Mouse (Mus musculus): ENCODE measurements around the gene Pdlim7. TPM values are rescaled to one million over a fixed set of nuclear protein-coding genes. Genes with fewer than 3 reads are reported as not detected.
A peak's percentile ranks its signal among the peaks of the same experiment; 100 is the strongest.

Gene Pdlim7
- 140 and 156 TPM in 2 replicates for polyA plus RNA-seq (2016; fragmentation: Nextera tagmentation; extraction: Ambion mirVana)

DNA sequence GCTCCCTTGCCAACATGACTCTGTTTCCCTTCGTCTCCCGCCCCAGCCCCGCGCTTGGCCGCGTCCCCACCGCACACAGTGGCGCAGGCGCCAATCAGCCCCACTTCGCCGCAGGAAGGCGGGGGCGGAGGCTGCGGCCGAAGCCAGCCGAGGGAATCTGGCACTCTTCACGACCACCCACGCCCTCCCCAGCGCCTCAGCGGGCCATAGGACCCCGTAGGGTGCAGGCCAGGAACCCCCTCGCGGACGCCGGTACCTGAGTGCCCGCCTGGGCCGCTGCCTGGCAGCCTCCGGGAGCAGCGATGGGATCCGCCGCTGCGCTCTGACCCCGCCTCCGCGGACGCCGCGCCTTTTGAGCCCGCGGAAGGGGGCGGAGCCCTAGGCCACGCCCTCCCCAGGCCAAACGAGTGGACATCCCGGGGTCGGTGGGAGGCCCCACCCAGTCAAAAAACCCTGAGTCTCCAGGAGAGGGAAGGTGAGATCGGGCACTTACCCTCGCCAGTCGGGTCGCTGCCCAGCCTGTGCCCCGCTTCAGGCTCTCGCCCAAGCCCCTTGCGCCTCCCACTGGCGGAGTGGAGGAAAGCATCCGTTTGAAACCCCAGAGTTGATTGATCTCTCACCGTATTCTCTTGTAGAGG lies at the start of gene Pdlim7:
Pdlim7 (minus strand) TSS at position 566 of the 638 bp plus-strand sequence.
- Histone ChIP-seq H3K27me3 (peaks cover 13% of the 10 kb centered on the region; the same call in 1 of the 2 replicates), H3K4me2 (replicated peaks) (peak within 1 kb of the TSS; percentile 79), H3K36me3 (peaks cover 12% of the 10 kb centered on the region), H3K27ac (replicated peaks) (peak within 1 kb of the TSS; percentile 72), H3K9ac (replicated peaks) (peak within 1 kb of the TSS; percentile 83), H3K4me1 (peaks cover 26% of the 10 kb centered on the region), H3K9me3 (no peaks in the 10 kb centered on the region), H3K4me3 (peak within 1 kb of the TSS; percentile 78)
- under 1% methylated on average over 53 of the region's 55 CpGs for WGBS
- ATAC-seq (ENCODE audit: low FRiP score, low read depth), result peak; percentile 71

DNA sequence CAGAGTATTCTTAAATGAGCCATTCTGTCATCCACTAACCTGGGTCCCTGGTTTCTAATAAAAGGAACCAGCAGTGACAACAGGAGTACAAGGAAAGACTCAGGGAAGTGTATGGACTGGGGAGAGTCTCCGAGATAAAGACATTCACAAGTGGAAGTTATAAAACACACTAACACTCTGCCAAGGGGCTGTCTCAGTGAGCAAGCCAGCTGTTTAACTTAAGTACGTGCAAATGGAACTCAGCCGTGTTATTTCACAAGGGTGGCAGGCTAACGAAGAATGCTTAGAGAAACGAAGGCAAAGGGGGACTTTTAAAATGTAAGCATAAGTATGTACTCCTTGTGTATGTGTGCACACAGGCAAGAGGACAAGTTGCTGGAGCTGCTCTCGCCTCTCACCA lies 44.0 kb upstream of the Pdlim7 start:
- H3K4me2 ChIP-seq (replicated peaks), result no peak overlapping the region
- peaks cover 42% of the 10 kb centered on the region for H3K36me3 ChIP-seq
- no peaks in the 10 kb centered on the region for H3K27me3 ChIP-seq
- H3K9ac ChIP-seq (replicated peaks), result no peak overlapping the region
- H3K4me3 ChIP-seq, result no peak overlapping the region
- H3K27ac ChIP-seq (replicated peaks), result no peak overlapping the region
- WGBS, result 96% methylated on average over 6 of the region's 6 CpGs
- no peaks in the 10 kb centered on the region for H3K9me3 ChIP-seq
- ATAC-seq (ENCODE audit: low FRiP score, low read depth), result no peak
- H3K4me1 ChIP-seq, result no peaks in the 10 kb centered on the region

DNA sequence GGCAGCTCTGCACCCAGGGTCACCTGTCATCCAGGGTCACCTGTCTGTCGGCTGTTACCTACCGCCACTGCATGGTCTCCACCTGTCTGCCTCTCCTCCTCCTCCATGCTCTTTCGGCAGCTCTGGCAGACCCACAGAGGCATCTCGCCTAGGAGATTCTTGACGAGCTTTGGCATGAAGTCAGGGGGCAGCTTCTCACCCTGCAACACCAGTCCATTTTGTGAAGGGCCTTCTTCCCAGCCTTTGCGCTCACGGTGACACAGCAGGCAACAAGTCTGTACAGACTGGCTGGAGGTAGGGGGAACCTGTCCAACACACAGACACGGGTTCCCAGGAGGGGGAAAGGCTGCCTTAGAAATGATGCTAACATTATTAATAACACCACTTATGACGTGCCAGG lies 42.4 kb upstream of the Pdlim7 start:
- no peaks in the 10 kb centered on the region for H3K9me3 ChIP-seq
- 95% methylated on average over 9 of the region's 9 CpGs for WGBS
- H3K36me3 ChIP-seq, result peaks cover 51% of the 10 kb centered on the region
- H3K4me3 ChIP-seq, result no peak overlapping the region
- H3K4me2 ChIP-seq (replicated peaks), result no peak overlapping the region
- H3K27ac ChIP-seq (replicated peaks), result no peak overlapping the region
- H3K4me1 ChIP-seq, result no peaks in the 10 kb centered on the region
- no peaks in the 10 kb centered on the region for H3K27me3 ChIP-seq
- no peak overlapping the region for H3K9ac ChIP-seq (replicated peaks)
- no peak for ATAC-seq (ENCODE audit: low FRiP score, low read depth)

DNA sequence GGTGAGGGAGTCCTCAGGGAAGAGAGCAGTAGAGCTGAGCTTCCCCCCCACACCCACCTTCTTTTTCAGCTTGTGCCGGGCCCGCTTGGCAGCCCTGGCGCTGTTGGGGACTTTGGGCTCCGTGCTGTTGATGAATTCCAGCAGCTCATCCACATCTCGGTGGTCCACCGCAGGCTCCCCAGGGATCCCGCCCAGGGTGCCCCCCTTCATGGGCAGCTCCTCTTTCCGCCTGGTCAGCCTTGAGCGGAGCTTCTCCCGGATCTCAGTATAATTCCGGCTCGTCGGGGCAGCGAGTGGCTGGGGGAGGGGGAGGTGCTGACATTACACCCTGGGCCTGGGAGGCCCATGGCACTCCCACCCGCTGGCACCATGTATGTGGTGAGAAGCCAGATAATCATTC lies 35.6 kb upstream of the Pdlim7 start:
- WGBS, result 93% methylated on average over 15 of the region's 15 CpGs
- ATAC-seq (ENCODE audit: low FRiP score, low read depth), result no peak
- H3K9me3 ChIP-seq, result no peaks in the 10 kb centered on the region
- H3K36me3 ChIP-seq, result peaks cover 98% of the 10 kb centered on the region
- H3K4me2 ChIP-seq (replicated peaks), result no peak overlapping the region
- H3K9ac ChIP-seq (replicated peaks), result no peak overlapping the region
- no peaks in the 10 kb centered on the region for H3K4me1 ChIP-seq
- H3K4me3 ChIP-seq, result no peak overlapping the region
- no peak overlapping the region for H3K27ac ChIP-seq (replicated peaks)
- H3K27me3 ChIP-seq, result no peaks in the 10 kb centered on the region

DNA sequence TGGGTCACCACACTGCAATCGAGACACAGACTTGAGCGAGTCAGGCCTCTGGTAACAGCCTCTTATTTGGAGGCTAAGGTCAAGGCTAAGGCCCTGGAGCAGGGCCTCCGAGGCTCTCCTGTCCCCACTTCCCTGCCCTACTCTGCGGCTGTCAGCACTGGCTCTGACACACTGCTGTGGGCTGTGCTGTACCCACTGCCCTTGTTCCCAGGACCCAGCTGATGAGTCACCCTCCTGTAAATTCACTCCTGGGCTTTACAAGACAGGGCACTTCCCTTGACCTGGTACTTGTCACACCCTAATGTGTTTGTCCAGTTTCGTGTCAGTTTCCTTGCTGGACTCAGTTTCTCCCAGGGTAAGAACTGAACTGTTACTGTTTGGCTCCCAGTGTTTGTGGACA lies 35.0 kb upstream of the Pdlim7 start:
- Histone ChIP-seq H3K9ac (replicated peaks) (no peak overlapping the region), H3K27ac (replicated peaks) (no peak overlapping the region), H3K27me3 (no peaks in the 10 kb centered on the region), H3K36me3 (peaks cover 98% of the 10 kb centered on the region), H3K9me3 (no peaks in the 10 kb centered on the region), H3K4me3 (no peak overlapping the region), H3K4me1 (no peaks in the 10 kb centered on the region), H3K4me2 (replicated peaks) (no peak overlapping the region)
- ATAC-seq (ENCODE audit: low FRiP score, low read depth), result no peak
- 95% methylated on average over 5 of the region's 5 CpGs for WGBS

DNA sequence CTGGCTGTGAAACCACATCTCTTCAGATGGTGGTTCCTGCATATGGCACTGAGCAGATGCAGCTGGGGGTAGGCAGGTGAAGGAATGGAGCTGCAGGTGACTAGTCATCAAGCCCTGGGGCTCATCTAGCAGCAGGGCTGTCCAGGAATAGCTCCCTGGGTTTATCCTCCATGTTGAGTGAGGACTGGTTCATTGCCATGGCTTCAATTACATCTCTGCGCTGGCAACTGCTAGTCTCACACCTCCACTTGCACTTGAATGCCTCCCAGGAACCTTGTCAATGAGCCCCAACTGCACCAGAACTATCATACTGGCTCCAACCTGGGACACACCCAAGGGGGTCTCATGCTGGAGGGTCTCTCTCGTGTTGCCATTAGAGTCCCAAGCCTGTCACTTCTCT lies 34.4 kb upstream of the Pdlim7 start:
- peaks cover 98% of the 10 kb centered on the region for H3K36me3 ChIP-seq
- no peak overlapping the region for H3K4me3 ChIP-seq
- 98% methylated on average over 2 of the region's 2 CpGs for WGBS
- no peak overlapping the region for H3K27ac ChIP-seq (replicated peaks)
- no peaks in the 10 kb centered on the region for H3K27me3 ChIP-seq
- no peaks in the 10 kb centered on the region for H3K4me1 ChIP-seq
- H3K9ac ChIP-seq (replicated peaks), result no peak overlapping the region
- H3K9me3 ChIP-seq, result no peaks in the 10 kb centered on the region
- no peak overlapping the region for H3K4me2 ChIP-seq (replicated peaks)
- no peak for ATAC-seq (ENCODE audit: low FRiP score, low read depth)

DNA sequence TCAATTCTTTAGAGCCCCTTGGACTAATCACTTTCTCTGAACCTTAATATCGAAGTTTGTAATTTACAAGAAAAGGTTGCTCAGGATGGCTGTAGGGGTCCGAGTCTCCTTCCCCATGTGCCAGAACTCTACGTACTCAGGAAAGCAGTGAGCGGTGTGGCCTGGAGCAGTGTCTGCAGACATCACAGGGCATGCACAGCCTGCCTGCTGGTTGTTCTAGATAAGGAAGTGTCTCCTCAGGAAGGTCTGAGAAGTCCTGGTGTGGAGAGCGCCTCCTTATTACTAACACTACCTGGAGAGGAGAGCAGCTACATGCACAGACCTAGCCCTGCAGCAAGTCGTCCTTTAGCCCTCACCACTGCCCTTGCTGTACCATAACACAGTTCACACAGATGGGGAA lies 31.3 kb upstream of the Pdlim7 start:
- no peak for ATAC-seq (ENCODE audit: low FRiP score, low read depth)
- no peak overlapping the region for H3K4me2 ChIP-seq (replicated peaks)
- no peaks in the 10 kb centered on the region for H3K27me3 ChIP-seq
- 93% methylated on average over 6 of the region's 6 CpGs for WGBS
- peaks cover 100% of the 10 kb centered on the region for H3K36me3 ChIP-seq
- no peak overlapping the region for H3K9ac ChIP-seq (replicated peaks)
- H3K4me1 ChIP-seq, result no peaks in the 10 kb centered on the region
- no peaks in the 10 kb centered on the region for H3K9me3 ChIP-seq
- H3K4me3 ChIP-seq, result no peak overlapping the region
- no peak overlapping the region for H3K27ac ChIP-seq (replicated peaks)

DNA sequence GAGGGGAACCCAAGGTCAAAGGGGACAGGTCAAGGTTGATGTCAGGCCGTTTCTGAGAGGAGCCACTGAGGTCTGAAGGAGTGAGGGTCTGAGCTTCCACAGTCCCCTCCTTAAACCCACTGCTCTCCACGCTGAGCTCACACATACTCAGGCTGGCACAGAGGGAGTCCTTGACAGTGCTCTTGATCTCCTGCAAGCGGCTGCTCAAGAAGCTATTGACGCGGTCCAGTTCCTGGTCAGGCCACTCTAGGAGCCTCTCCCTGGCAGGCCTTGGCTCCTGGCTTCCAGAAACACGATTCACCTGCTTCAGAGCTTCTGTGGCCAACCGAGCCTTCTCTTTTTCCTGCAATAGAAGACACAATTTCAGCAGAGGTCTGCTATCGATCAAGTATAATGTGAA lies 30.0 kb upstream of the Pdlim7 start:
- ATAC-seq (ENCODE audit: low FRiP score, low read depth), result no peak
- Histone ChIP-seq H3K27ac (replicated peaks) (no peak overlapping the region), H3K4me1 (no peaks in the 10 kb centered on the region), H3K4me3 (no peak overlapping the region), H3K4me2 (replicated peaks) (no peak overlapping the region), H3K9me3 (no peaks in the 10 kb centered on the region), H3K36me3 (peaks cover 100% of the 10 kb centered on the region), H3K9ac (replicated peaks) (no peak overlapping the region), H3K27me3 (no peaks in the 10 kb centered on the region)
- 92% methylated on average over 8 of the region's 8 CpGs for WGBS

DNA sequence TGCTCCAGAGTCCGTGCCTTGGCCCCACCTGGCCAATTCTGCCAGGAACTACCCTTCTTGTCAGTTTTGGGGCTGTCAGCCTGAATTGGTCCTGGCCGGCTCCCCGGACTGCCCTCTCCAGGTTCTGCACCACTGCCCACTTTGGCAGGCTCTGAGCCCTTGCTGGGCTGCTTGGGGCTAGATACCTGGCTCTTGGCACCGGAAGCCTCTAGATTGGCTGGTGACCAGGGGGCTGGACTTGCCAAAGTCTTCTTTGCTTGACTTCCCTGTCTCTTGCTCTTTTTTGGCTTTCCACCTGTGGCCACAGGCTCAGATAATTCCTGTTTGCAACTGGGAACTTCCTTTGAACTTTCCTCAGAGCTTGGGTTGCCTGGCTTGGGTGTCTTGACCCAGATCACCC lies 29.4 kb upstream of the Pdlim7 start:
- Histone ChIP-seq H3K27me3 (no peaks in the 10 kb centered on the region), H3K4me2 (replicated peaks) (no peak overlapping the region), H3K9ac (replicated peaks) (no peak overlapping the region), H3K4me3 (no peak overlapping the region), H3K27ac (replicated peaks) (no peak overlapping the region), H3K9me3 (no peaks in the 10 kb centered on the region), H3K4me1 (no peaks in the 10 kb centered on the region), H3K36me3 (peaks cover 100% of the 10 kb centered on the region)
- no peak for ATAC-seq (ENCODE audit: low FRiP score, low read depth)
- WGBS, result 97% methylated on average over 4 of the region's 4 CpGs

DNA sequence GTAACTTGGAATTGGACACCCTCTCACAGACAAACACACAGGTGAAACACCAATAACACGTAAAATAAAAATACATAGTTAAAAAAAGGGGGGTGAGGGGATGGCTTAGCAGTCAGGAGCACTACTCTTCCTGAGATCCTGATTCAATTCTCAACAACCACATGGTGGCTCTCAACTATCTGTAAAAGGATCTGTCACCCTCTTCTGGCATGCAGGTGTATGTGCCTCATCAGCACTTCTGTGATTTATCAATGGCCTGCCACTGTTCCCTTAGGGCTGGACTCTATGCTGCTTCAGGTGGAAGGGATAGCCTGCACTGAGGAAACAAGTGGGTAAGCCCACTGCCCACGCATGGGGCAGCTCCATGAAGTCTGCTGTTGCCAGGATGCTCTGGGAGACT lies 27.5 kb upstream of the Pdlim7 start:
- no peaks in the 10 kb centered on the region for H3K9me3 ChIP-seq
- no peak for ATAC-seq (ENCODE audit: low FRiP score, low read depth)
- H3K4me1 ChIP-seq, result peaks cover 4% of the 10 kb centered on the region; the same call in 1 of the 2 replicates
- H3K36me3 ChIP-seq, result peaks cover 87% of the 10 kb centered on the region
- no peak overlapping the region for H3K4me3 ChIP-seq
- no peak overlapping the region for H3K4me2 ChIP-seq (replicated peaks)
- no peaks in the 10 kb centered on the region for H3K27me3 ChIP-seq
- WGBS, result 93% methylated on average over 2 of the region's 2 CpGs
- H3K27ac ChIP-seq (replicated peaks), result no peak overlapping the region
- H3K9ac ChIP-seq (replicated peaks), result no peak overlapping the region

DNA sequence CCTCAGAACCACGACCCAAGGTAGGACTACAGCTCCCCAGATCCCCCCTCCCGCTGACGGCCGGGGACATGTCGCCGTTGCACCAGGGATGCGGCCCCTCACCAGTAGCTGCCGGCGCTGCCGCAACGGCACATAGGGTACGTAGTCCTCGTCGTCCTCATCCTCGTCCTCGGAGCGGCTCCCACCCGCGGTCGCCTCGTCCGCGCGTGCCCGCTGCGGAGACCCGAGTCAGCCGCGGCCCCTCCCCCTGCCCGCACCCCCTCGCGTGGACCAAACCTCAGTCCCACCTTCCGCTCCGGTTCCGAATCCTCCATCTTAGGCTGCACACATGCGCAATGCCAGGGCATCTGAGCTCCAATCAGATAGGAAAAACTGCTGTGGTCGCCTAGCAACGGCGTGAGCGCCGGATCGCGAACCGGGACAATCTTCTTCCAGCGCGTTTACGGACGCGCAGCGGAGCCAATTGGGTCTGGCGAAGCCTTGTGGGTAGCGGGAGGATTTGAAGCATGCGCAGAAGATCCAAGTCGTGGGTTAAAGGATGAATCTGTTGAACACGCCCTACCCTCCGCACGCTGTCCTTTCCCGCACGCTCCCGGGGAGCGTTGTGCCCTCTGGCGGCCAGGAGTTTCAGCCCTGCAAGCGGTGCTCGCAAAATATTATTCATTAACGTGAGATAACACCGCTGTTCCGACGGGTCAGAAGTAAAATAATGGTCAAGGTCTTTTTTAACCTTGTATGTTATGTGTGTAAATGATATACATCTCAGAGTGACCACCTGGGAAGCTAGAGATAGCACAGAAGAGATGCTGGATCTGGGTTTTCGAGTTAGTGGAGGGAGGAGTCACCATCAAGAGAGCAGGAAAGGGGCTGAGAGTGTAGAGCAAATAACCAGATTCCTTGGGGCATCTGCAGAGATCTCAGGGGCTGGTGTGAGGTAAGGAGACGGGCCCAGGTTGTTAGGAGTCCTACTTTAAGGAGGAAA lies 23.0 kb upstream of the Pdlim7 start, which contains the start of gene Ddx41:
Ddx41 (minus strand) TSS at position 465 of the 982 bp plus-strand sequence.
- Histone ChIP-seq H3K36me3 (peaks cover 76% of the 10 kb centered on the region), H3K4me1 (peaks cover 15% of the 10 kb centered on the region), H3K27me3 (no peaks in the 10 kb centered on the region), H3K9ac (replicated peaks) (peak within 1 kb of the TSS; percentile 83), H3K9me3 (no peaks in the 10 kb centered on the region), H3K4me2 (replicated peaks) (peak within 1 kb of the TSS; percentile 100), H3K27ac (replicated peaks) (peak within 1 kb of the TSS; percentile 75), H3K4me3 (peak within 1 kb of the TSS; percentile 93)
- peak; percentile 98 for ATAC-seq (ENCODE audit: low FRiP score, low read depth)
- WGBS, result 1% methylated on average over 70 of the region's 70 CpGs

DNA sequence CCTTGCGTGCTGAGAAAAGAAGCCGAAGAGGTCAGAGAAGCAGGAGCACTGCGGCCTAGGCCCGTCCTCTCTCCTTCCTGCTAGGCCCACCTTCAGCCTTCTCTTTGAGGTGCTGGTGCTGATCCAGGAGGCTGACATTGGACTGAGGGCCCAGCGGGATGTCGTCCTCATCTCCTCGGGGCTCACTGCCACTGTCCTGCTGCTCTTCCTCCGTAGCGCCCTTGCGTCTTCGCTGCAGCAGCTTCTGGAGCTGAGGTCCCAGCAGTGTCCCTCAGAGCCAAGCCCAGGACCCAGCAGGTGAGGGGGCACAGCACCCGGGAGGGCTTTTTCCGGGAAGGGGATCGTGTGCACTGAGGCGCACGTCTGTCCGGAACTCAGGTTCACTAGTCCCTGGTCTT lies 22.3 kb upstream of the Pdlim7 start:
- 19% methylated on average over 17 of the region's 17 CpGs for WGBS
- Histone ChIP-seq H3K4me1 (peaks cover 15% of the 10 kb centered on the region), H3K4me2 (replicated peaks) (peak overlapping the region; percentile 100), H3K9me3 (no peaks in the 10 kb centered on the region), H3K27ac (replicated peaks) (peak overlapping the region; percentile 75), H3K9ac (replicated peaks) (peak overlapping the region; percentile 83), H3K36me3 (peaks cover 76% of the 10 kb centered on the region), H3K4me3 (peak overlapping the region; percentile 93), H3K27me3 (no peaks in the 10 kb centered on the region)
- ATAC-seq (ENCODE audit: low FRiP score, low read depth), result no peak
